In genomic region chr8:19688802-19689525, GRCm38 (mm10) we compare ENCODE assay signal across 10 mouse cellular contexts. TPM values are rescaled to one million over a fixed set of nuclear protein-coding genes. Genes with fewer than 3 reads are reported as not detected.
DNase-seq lines count a peak whose midpoint lies in the region; TF ChIP-seq lines count a peak whose summit lies in the region.
"Not testable (repeated sequence)": the region's sequence is repeated elsewhere in the genome, so short reads cannot be mapped to it uniquely, and the experiment has no call there.
"Had no signal": no experiment of that assay in that cellular context is flagged by ENCODE, and none has a peak within 500 bp of the region (broad histone marks: within the 10 kb centered on the region; RNA-seq: fewer than 3 reads in every experiment).

No protein-coding gene starts in this region.

- H3K27ac ChIP-seq in thymus, adult 2 months (ENCODE audit: control insufficient read depth, insufficient read depth, low read length), result not testable (repeated sequence)

- not testable (repeated sequence) for H3K4me3 ChIP-seq in thymus, adult 2 months (ENCODE audit: control insufficient read depth, insufficient read depth, low read length)

- peak; percentile 33 for DNase-seq in 3134 (ENCODE audit: extremely low read depth, insufficient read length, low spot score)
- DNase-seq in heart, adult 11 months, result peak; percentile 95
- DNase-seq in kidney, postnatal 10 days, result peak; percentile 14
- peak; percentile 17 for DNase-seq in thymus, adult 2 months
- DNase-seq in urinary bladder, adult 2 months (ENCODE audit: low spot score), result peak; percentile 39

- not testable (repeated sequence) for TF ChIP-seq POLR2A in thymus, adult 2 months (IDR thresholded peaks at IDR 0.05; ENCODE audit: control insufficient read depth, extremely low read depth, insufficient read depth, low read length, poor library complexity)

- not testable (repeated sequence) for H3K27me3 ChIP-seq in thymus, adult 2 months (ENCODE audit: control insufficient read depth, insufficient read depth, low read length)

- TF ChIP-seq CTCF in thymus, adult 2 months (IDR thresholded peaks at IDR 0.05; ENCODE audit: borderline replicate concordance, control insufficient read depth, extremely low read depth, insufficient read depth, low read length, poor library complexity), result not testable (repeated sequence)

- not testable (repeated sequence) for H3K4me1 ChIP-seq in thymus, adult 2 months (replicated peaks; ENCODE audit: control insufficient read depth, insufficient read depth, low read length)

- 87% methylated on average over 6 of the region's 6 CpGs for WGBS in thymus, adult 2 months

- H3K36me3 ChIP-seq in thymus, adult 2 months (ENCODE audit: control insufficient read depth, insufficient read depth, low read length), result not testable (repeated sequence)

RNA-seq across cellular contexts. Expression of gene 4930467E23Rik, which starts 40.4 kb away (rescaled TPM):
- not detected in 2 replicates for polyA plus RNA-seq in thymus, adult 2 months (2012; rRNA removed)
- 0.04 TPM in 1 of 2 replicates, not detected in the other for polyA plus RNA-seq in urinary bladder, adult 2 months (2012; rRNA removed)
- polyA plus RNA-seq: activated CD4-positive, CD25-positive, alpha-beta regulatory T cell, adult 4 months; brain, embryonic 14.5 days; C2C12; G1E; Patski had no signal

Comparison
In these comparisons a context has a peak if more than half of its experiments do, and no peak if none do; other contexts are left out.
1. DNase-seq: peak in every context shown above with its lines; median percentile 95 in heart, adult 11 months; 39 in urinary bladder, adult 2 months; 33 in 3134; 17 in thymus, adult 2 months; 14 in kidney, postnatal 10 days.